Mouse (Mus musculus): ENCODE data around the gene Fgf10. TPM values are rescaled to one million over a fixed set of nuclear protein-coding genes. Genes with fewer than 3 reads are reported as not detected.

The Fgf10 gene
- polyA plus RNA-seq, 1 experiment from 2014 or later = 6.9 TPM

- ATAC-seq (ENCODE audit: insufficient read depth, low FRiP score) = no peak
- Histone ChIP-seq H3K36me3 (ENCODE audit: control insufficient read depth, insufficient read depth, low read length) (no peaks in the 10 kb centered on the region), H3K9me3 (replicated peaks; ENCODE audit: control insufficient read depth, low read length) (no peaks in the 10 kb centered on the region), H3K4me1 (ENCODE audit: control insufficient read depth, insufficient read depth, low read length) (no peaks in the 10 kb centered on the region), H3K4me3 (replicated peaks; ENCODE audit: low read length) (no peak overlapping the region), H3K4me2 (ENCODE audit: low read depth, low read length) (no peak overlapping the region), H3K9ac (ENCODE audit: low read length) (no peak overlapping the region), H3K27me3 (ENCODE audit: control insufficient read depth, insufficient read depth, low read length) (no peaks in the 10 kb centered on the region), H3K27ac (ENCODE audit: low read length) (no peak overlapping the region)
- WGBS = 24% methylated on average over 4 of the region's 4 CpGs
These were observed 122.6 kb downstream of the Fgf10 start for GRCm38 (mm10) chr13:118792198-118792597.

- H3K27ac ChIP-seq (ENCODE audit: low read length) = no peak overlapping the region
- H3K9me3 ChIP-seq (replicated peaks; ENCODE audit: control insufficient read depth, low read length) = no peaks in the 10 kb centered on the region
- no peaks in the 10 kb centered on the region for H3K4me1 ChIP-seq (ENCODE audit: control insufficient read depth, insufficient read depth, low read length)
- no peak overlapping the region for H3K9ac ChIP-seq (ENCODE audit: low read length)
- ATAC-seq (ENCODE audit: insufficient read depth, low FRiP score) = no peak
- no peaks in the 10 kb centered on the region for H3K36me3 ChIP-seq (ENCODE audit: control insufficient read depth, insufficient read depth, low read length)
- H3K4me2 ChIP-seq (ENCODE audit: low read depth, low read length) = no peak overlapping the region
- WGBS = 69% methylated on average over 4 of the region's 4 CpGs
- no peaks in the 10 kb centered on the region for H3K27me3 ChIP-seq (ENCODE audit: control insufficient read depth, insufficient read depth, low read length)
- no peak overlapping the region for H3K4me3 ChIP-seq (replicated peaks; ENCODE audit: low read length)
These were observed 130.6 kb downstream of the Fgf10 start for GRCm38 (mm10) chr13:118800176-118800575.

- no peak for ATAC-seq (ENCODE audit: insufficient read depth, low FRiP score)
- no peak overlapping the region for H3K27ac ChIP-seq (ENCODE audit: low read length)
- H3K4me3 ChIP-seq (replicated peaks; ENCODE audit: low read length) = no peak overlapping the region
- no peaks in the 10 kb centered on the region for H3K27me3 ChIP-seq (ENCODE audit: control insufficient read depth, insufficient read depth, low read length)
- no peaks in the 10 kb centered on the region for H3K9me3 ChIP-seq (replicated peaks; ENCODE audit: control insufficient read depth, low read length)
- H3K9ac ChIP-seq (ENCODE audit: low read length) = no peak overlapping the region
- H3K36me3 ChIP-seq (ENCODE audit: control insufficient read depth, insufficient read depth, low read length) = no peaks in the 10 kb centered on the region
- no peak overlapping the region for H3K4me2 ChIP-seq (ENCODE audit: low read depth, low read length)
- H3K4me1 ChIP-seq (ENCODE audit: control insufficient read depth, insufficient read depth, low read length) = no peaks in the 10 kb centered on the region
- 51% methylated on average over 3 of the region's 3 CpGs for WGBS
These were observed 137.1 kb downstream of the Fgf10 start for GRCm38 (mm10) chr13:118806662-118807061.

- Histone ChIP-seq H3K4me3 (replicated peaks; ENCODE audit: low read length) (no peak overlapping the region), H3K27ac (ENCODE audit: low read length) (no peak overlapping the region), H3K9me3 (replicated peaks; ENCODE audit: control insufficient read depth, low read length) (no peaks in the 10 kb centered on the region), H3K27me3 (ENCODE audit: control insufficient read depth, insufficient read depth, low read length) (no peaks in the 10 kb centered on the region), H3K36me3 (ENCODE audit: control insufficient read depth, insufficient read depth, low read length) (no peaks in the 10 kb centered on the region), H3K9ac (ENCODE audit: low read length) (no peak overlapping the region), H3K4me1 (ENCODE audit: control insufficient read depth, insufficient read depth, low read length) (no peaks in the 10 kb centered on the region), H3K4me2 (ENCODE audit: low read depth, low read length) (no peak overlapping the region)
- no peak for ATAC-seq (ENCODE audit: insufficient read depth, low FRiP score)
- WGBS = 86% methylated on average over 6 of the region's 6 CpGs
These were observed 150.2 kb downstream of the Fgf10 start for GRCm38 (mm10) chr13:118819785-118820184.

GRCm38 (mm10) chr13:118823113-118823512 is 153.5 kb downstream of the Fgf10 start:
- no peak for ATAC-seq (ENCODE audit: insufficient read depth, low FRiP score)
- WGBS = 70% methylated on average over 2 of the region's 2 CpGs
- Histone ChIP-seq H3K4me1 (ENCODE audit: control insufficient read depth, insufficient read depth, low read length) (no peaks in the 10 kb centered on the region), H3K4me2 (ENCODE audit: low read depth, low read length) (no peak overlapping the region), H3K27me3 (ENCODE audit: control insufficient read depth, insufficient read depth, low read length) (no peaks in the 10 kb centered on the region), H3K27ac (ENCODE audit: low read length) (no peak overlapping the region), H3K36me3 (ENCODE audit: control insufficient read depth, insufficient read depth, low read length) (no peaks in the 10 kb centered on the region), H3K9ac (ENCODE audit: low read length) (no peak overlapping the region), H3K4me3 (replicated peaks; ENCODE audit: low read length) (no peak overlapping the region), H3K9me3 (replicated peaks; ENCODE audit: control insufficient read depth, low read length) (no peaks in the 10 kb centered on the region)

GRCm38 (mm10) chr13:118825102-118825501 is 155.5 kb downstream of the Fgf10 start:
- WGBS = 77% methylated on average over 4 of the region's 4 CpGs
- H3K4me2 ChIP-seq (ENCODE audit: low read depth, low read length) = no peak overlapping the region
- ATAC-seq (ENCODE audit: insufficient read depth, low FRiP score) = no peak

GRCm38 (mm10) chr13:118828604-118829381 is 159.2 kb downstream of the Fgf10 start:
- no peaks in the 10 kb centered on the region for H3K27me3 ChIP-seq (ENCODE audit: control insufficient read depth, insufficient read depth, low read length)
- WGBS = 83% methylated on average over 10 of the region's 10 CpGs
- no peaks in the 10 kb centered on the region for H3K4me1 ChIP-seq (ENCODE audit: control insufficient read depth, insufficient read depth, low read length)
- ATAC-seq (ENCODE audit: insufficient read depth, low FRiP score) = no peak
- H3K4me2 ChIP-seq (ENCODE audit: low read depth, low read length) = no peak overlapping the region
- H3K9ac ChIP-seq (ENCODE audit: low read length) = no peak overlapping the region
- H3K4me3 ChIP-seq (replicated peaks; ENCODE audit: low read length) = no peak overlapping the region
- H3K9me3 ChIP-seq (replicated peaks; ENCODE audit: control insufficient read depth, low read length) = no peaks in the 10 kb centered on the region
- H3K36me3 ChIP-seq (ENCODE audit: control insufficient read depth, insufficient read depth, low read length) = no peaks in the 10 kb centered on the region
- no peak overlapping the region for H3K27ac ChIP-seq (ENCODE audit: low read length)

More at GRCm38 (mm10) chr13:118825102-118825501, 155.5 kb downstream of the Fgf10 start:
- Histone ChIP-seq H3K27ac (ENCODE audit: low read length) (no peak overlapping the region), H3K27me3 (ENCODE audit: control insufficient read depth, insufficient read depth, low read length) (no peaks in the 10 kb centered on the region), H3K9ac (ENCODE audit: low read length) (no peak overlapping the region), H3K9me3 (replicated peaks; ENCODE audit: control insufficient read depth, low read length) (no peaks in the 10 kb centered on the region), H3K4me3 (replicated peaks; ENCODE audit: low read length) (no peak overlapping the region), H3K4me1 (ENCODE audit: control insufficient read depth, insufficient read depth, low read length) (no peaks in the 10 kb centered on the region), H3K36me3 (ENCODE audit: control insufficient read depth, insufficient read depth, low read length) (no peaks in the 10 kb centered on the region)

- Histone ChIP-seq H3K27me3 (ENCODE audit: control insufficient read depth, insufficient read depth, low read length) (no peaks in the 10 kb centered on the region), H3K9ac (ENCODE audit: low read length) (no peak overlapping the region), H3K27ac (ENCODE audit: low read length) (no peak overlapping the region), H3K9me3 (replicated peaks; ENCODE audit: control insufficient read depth, low read length) (no peaks in the 10 kb centered on the region), H3K4me1 (ENCODE audit: control insufficient read depth, insufficient read depth, low read length) (no peaks in the 10 kb centered on the region), H3K36me3 (ENCODE audit: control insufficient read depth, insufficient read depth, low read length) (no peaks in the 10 kb centered on the region), H3K4me3 (replicated peaks; ENCODE audit: low read length) (no peak overlapping the region), H3K4me2 (ENCODE audit: low read depth, low read length) (no peak overlapping the region)
- ATAC-seq (ENCODE audit: insufficient read depth, low FRiP score) = no peak
These were observed 164.4 kb downstream of the Fgf10 start for GRCm38 (mm10) chr13:118834021-118834420.

- no peak overlapping the region for H3K9ac ChIP-seq (ENCODE audit: low read length)
- H3K9me3 ChIP-seq (replicated peaks; ENCODE audit: control insufficient read depth, low read length) = no peaks in the 10 kb centered on the region
- no peaks in the 10 kb centered on the region for H3K36me3 ChIP-seq (ENCODE audit: control insufficient read depth, insufficient read depth, low read length)
- no peak for ATAC-seq (ENCODE audit: insufficient read depth, low FRiP score)
- H3K27ac ChIP-seq (ENCODE audit: low read length) = no peak overlapping the region
- no peak overlapping the region for H3K4me3 ChIP-seq (replicated peaks; ENCODE audit: low read length)
- H3K27me3 ChIP-seq (ENCODE audit: control insufficient read depth, insufficient read depth, low read length) = no peaks in the 10 kb centered on the region
- no peak overlapping the region for H3K4me2 ChIP-seq (ENCODE audit: low read depth, low read length)
- no peaks in the 10 kb centered on the region for H3K4me1 ChIP-seq (ENCODE audit: control insufficient read depth, insufficient read depth, low read length)
- 54% methylated on average over 4 of the region's 4 CpGs for WGBS
These were observed 165.5 kb downstream of the Fgf10 start for GRCm38 (mm10) chr13:118835078-118835477.

All from stomach, embryonic 16.5 days (tissue).